ENCODE assay signal across 8 mouse cellular contexts in the genomic region with DNA sequence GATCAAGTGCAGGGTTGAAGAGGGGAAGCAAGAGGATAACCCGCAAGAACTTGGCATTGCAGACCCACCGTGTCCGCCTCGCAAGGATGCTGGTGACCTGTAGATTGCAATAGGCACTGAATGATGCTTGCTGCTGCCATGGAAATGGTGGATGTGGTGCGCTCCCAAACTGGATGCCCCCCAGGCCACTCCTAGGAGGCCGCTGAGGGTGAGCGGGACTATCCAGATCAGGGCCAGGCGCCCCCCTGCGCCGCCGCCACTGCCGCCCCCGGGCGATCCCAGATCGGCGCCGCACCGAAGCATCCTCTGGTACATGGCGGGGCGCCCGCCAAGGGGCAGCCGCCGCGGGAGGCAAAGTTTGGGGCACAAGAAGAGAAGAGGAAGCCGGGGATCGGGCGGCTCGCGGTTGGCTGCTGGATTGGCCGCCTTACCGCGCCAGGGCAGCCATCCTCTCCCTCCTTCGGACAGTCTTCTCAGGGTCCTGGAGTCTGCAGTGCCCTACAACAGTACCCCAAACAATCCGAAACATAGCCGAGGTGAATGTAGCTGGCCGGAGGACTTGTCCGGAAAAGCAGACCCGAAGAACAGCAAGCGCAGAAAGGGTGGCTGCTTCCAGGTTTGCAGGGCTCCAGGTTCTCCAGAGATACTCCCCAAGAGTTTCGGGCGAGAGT.
DNase-seq lines count a peak whose midpoint lies in the region; ATAC-seq and TF ChIP-seq lines count a peak whose summit lies in the region.

No protein-coding gene starts in this region.

- intact Hi-C loops in left cerebral cortex, postnatal 4 days (cut with DNase I), result loop anchor here (10.0 kb wide), 1 partner anchor 130 kb away; no protein-coding TSS in a partner anchor

- H3K4me1 ChIP-seq in cerebellum, adult 2 months (ENCODE audit: control insufficient read depth, insufficient read depth, low read length), result no peaks in the 10 kb centered on the region; the same call in 1 of the 2 replicates
- peaks cover 34% of the 10 kb centered on the region for H3K4me1 ChIP-seq in forebrain, embryonic 10.5 days
- no peaks in the 10 kb centered on the region for H3K4me1 ChIP-seq in neural tube, embryonic 11.5 days (ENCODE audit: control insufficient read depth, insufficient read depth, low read length)

- peak; percentile 63 for ATAC-seq in neural tube, embryonic 11.5 days (ENCODE audit: insufficient read depth, low FRiP score, low TSS enrichment)
- no peak for ATAC-seq in activated CD4-positive, CD25-positive, alpha-beta regulatory T cell, adult 4 months

- H3K27ac ChIP-seq in cerebellum, adult 2 months (ENCODE audit: insufficient read depth, low read length), result peak overlapping the region; percentile 80
- H3K27ac ChIP-seq in forebrain, embryonic 10.5 days, result peak overlapping the region; percentile 75
- no peak overlapping the region for H3K27ac ChIP-seq in neural tube, embryonic 11.5 days (ENCODE audit: low read depth, low read length)

- under 1% methylated on average over 41 of the region's 41 CpGs for WGBS in cerebellum, adult 2 months
- under 1% methylated on average over 41 of the region's 41 CpGs for WGBS in forebrain, embryonic 10.5 days
- WGBS in neural tube, embryonic 11.5 days, result under 1% methylated on average over 39 of the region's 41 CpGs

- no peaks in the 10 kb centered on the region for H3K9me3 ChIP-seq in forebrain, embryonic 10.5 days
- no peaks in the 10 kb centered on the region for H3K9me3 ChIP-seq in neural tube, embryonic 11.5 days (ENCODE audit: control insufficient read depth, low read length)

- no peaks in the 10 kb centered on the region for H3K27me3 ChIP-seq in cerebellum, adult 2 months (ENCODE audit: control insufficient read depth, insufficient read depth, low read length)
- H3K27me3 ChIP-seq in forebrain, embryonic 10.5 days (ENCODE audit: poor library complexity, severe bottlenecking), result peaks cover 58% of the 10 kb centered on the region
- H3K27me3 ChIP-seq in neural tube, embryonic 11.5 days (ENCODE audit: control insufficient read depth, insufficient read depth, low read length), result 0 out of 2 replicates have a peak, but pooled peaks cover 3% of the 10 kb centered on the region

- no peak for TF ChIP-seq POLR2A in cerebellum, adult 2 months (IDR thresholded peaks at IDR 0.05; ENCODE audit: borderline replicate concordance, insufficient read depth, low read length)

- H3K4me2 ChIP-seq in neural tube, embryonic 11.5 days (ENCODE audit: low read depth), result peak overlapping the region; percentile 95

- H3K9ac ChIP-seq in neural tube, embryonic 11.5 days (ENCODE audit: low read length), result peak overlapping the region; percentile 49

- TF ChIP-seq CTCF in cerebellum, adult 2 months (IDR thresholded peaks at IDR 0.05; ENCODE audit: borderline replicate concordance, insufficient read depth, low read depth, low read length), result no peak

- H3K4me3 ChIP-seq in cerebellum, adult 2 months (replicated peaks; ENCODE audit: insufficient read depth, low read depth, low read length), result peak overlapping the region; percentile 97
- H3K4me3 ChIP-seq in forebrain, embryonic 10.5 days, result peak overlapping the region; percentile 73
- peak overlapping the region; percentile 46 for H3K4me3 ChIP-seq in neural tube, embryonic 11.5 days (ENCODE audit: low read depth, low read length)

- peak; percentile 18 to 19 for DNase-seq in kidney, postnatal 4 days
- DNase-seq in kidney, adult 8-10 months, result no peak
- peak; percentile 67 to 78 for DNase-seq in cerebellum, adult 2 months
- DNase-seq in forebrain, embryonic 10.5 days (ENCODE audit: extremely low spot score, low spot score), result no peak
- peak; percentile 52 for DNase-seq in left cerebral cortex, postnatal 4 days
- peak; percentile 65 for DNase-seq in neural tube, embryonic 11.5 days (ENCODE audit: low spot score)
- DNase-seq in adrenal gland, postnatal 36 days, result no peak

- no peaks in the 10 kb centered on the region for H3K36me3 ChIP-seq in forebrain, embryonic 10.5 days (replicated peaks)
- no peaks in the 10 kb centered on the region for H3K36me3 ChIP-seq in neural tube, embryonic 11.5 days (ENCODE audit: control insufficient read depth, insufficient read depth, low read length)

Comparison
In these comparisons a context has a peak if more than half of its experiments do, and no peak if none do; other contexts are left out.
1. DNase-seq: peak in kidney, postnatal 4 days (2 of 2), cerebellum, adult 2 months (2 of 2), left cerebral cortex, postnatal 4 days (single experiment) and neural tube, embryonic 11.5 days (single experiment); none in kidney, adult 8-10 months (0 of 2), forebrain, embryonic 10.5 days (single experiment) and adrenal gland, postnatal 36 days (0 of 2).
2. H3K4me3 ChIP-seq: peak in every context shown above with its lines; median percentile 97 in cerebellum, adult 2 months; 73 in forebrain, embryonic 10.5 days; 46 in neural tube, embryonic 11.5 days.